Mouse (Mus musculus): ENCODE data around the gene Prdm5.

Gene Prdm5

DNA sequence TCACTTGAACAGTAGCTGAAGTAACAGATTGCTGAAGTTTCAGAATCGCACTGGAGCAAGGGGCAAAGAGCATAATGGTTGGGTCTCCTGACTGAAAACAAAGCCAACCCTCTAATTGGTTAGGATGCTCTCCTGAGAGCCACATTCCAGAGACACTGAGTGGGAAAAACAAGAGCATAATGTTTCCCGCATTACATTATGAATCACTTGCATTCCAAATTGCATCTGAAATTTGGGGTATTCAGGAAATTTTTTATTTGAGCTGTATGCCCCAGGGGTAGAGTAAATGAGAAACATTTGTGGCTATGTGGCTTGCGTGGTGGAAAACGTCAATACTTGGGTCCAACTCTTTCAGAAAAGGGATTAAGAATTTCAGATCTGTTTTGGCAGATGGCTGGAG lies 55.2 kb downstream of the Prdm5 start:
- no peak for DNase-seq

- DNase-seq: no peak
Observed at GRCm38 (mm10) chr6:65842579-65842978, 63.8 kb downstream of the Prdm5 start.

DNA sequence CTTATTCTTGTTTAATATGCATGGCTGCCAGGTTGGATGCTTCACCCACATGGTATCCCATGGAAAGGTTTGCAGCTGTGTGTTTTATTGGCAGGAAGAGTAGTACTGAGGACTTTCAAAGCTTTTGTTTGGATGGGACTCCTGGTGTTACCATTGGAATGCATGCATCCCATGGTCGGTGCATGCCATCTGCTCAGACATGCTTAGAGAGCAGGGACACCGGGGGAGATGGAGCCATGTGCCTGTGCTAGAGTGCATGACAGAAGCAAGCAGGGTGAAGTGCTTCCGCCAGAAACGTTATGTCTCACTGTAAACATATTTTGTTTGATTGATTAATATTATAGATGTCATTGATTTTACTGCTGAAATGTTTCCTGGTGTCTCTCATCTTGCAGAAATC lies 70.3 kb downstream of the Prdm5 start:
- DNase-seq: no peak

GRCm38 (mm10) chr6:65849687-65850086 lies 70.9 kb downstream of the Prdm5 start:
- DNase-seq: no peak

DNA sequence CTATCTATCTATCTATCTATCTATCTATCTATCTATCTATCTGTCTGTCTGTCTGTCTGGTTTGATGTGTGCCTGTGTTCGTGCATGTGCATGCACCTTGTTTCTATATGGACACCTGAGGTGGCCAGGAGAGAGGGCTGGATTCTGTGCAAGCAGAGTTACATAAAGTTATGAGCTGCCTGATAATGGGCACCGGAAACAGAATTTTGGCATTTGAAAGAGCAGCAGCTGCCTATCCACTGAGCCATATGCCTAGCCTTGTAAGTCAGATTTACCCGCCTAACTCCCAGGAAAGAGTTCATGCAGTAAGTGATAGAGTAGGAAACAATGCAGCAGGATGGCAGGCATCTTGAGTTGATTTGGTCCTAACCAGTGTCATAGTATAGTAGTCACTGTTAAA lies 71.4 kb downstream of the Prdm5 start:
- no peak for DNase-seq

GRCm38 (mm10) chr6:65854020-65854419 lies 75.2 kb downstream of the Prdm5 start:
- DNase-seq: no peak

DNA sequence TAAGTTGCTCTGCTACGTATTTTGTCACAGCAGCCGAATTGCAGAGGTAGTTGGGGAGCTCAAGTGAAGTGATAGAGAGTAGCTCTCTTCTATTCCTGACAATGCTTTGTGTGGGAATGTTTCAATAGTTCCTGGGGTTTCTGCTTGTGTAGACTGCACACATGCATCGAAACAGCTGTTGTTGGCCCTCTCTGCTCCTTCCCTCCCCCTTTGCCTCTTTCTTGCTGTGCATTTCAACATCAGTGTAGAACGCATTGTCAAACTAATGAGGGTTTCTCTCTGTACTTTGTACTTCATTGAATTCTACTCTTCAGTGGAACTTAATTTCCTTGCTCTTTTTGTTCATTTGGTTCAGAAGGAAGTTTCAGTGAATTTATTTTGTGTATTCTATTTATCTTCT lies 75.8 kb downstream of the Prdm5 start:
- no peak for DNase-seq

DNA sequence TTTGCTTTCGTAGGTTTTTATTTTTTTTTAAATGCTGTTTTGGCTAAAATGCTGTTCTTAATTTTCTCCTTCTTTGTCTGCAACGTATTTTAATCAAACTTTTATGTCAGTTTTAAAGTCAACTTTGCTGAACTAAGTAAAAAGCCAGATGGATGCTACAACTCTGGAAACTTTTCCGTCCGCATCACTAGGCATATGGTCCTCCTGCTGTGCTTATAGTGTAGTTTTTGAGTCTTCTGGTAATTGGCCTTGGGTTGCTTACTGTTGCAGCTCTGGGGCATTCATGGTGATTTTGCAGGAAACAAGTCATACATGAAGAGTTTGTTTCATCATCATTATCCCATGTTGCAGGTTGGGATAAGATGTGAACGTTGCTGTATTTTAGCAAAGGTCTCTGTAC lies 81.8 kb downstream of the Prdm5 start:
- no peak for DNase-seq

GRCm38 (mm10) chr6:65862836-65863235 lies 84.0 kb downstream of the Prdm5 start:
- no peak for DNase-seq

DNA sequence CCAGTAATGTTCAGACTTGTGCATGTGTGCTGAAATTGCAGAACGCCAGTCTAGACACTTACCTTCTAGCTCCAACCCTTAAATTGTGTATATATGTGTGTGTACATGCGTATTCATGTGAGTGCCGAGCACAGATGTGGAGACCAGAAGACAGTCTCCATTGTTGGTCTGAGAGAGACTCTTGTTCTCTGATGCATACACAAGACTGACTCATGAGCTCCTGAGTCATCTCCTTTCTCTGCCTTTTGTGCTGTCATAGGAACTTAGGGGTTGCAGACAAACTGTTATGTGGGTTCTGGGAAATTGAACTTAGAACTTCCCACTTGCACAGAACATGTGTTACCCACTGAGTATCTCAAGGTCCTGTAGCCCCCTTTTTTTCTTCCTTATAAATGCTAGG lies 85.4 kb downstream of the Prdm5 start:
- DNase-seq: no peak

DNA sequence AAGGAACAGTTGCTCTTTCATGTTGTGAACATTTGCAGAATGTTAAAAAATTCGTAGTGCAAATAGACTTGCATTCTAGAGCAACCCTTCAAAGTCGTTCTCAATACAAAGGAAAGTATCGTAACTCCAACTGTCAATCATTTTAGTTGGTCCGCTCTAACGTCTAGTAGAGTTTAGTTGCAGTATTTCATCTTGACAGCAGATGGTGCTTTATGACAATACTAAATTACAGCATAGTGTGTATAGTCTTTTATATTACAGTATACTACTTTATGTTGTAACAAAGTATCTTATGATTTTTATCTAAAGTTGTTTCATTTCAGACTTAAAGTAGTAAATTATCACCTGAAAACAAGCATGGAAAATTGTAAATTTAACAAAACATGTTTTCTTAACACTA lies 86.1 kb downstream of the Prdm5 start:
- peak; percentile 58 for DNase-seq

DNA sequence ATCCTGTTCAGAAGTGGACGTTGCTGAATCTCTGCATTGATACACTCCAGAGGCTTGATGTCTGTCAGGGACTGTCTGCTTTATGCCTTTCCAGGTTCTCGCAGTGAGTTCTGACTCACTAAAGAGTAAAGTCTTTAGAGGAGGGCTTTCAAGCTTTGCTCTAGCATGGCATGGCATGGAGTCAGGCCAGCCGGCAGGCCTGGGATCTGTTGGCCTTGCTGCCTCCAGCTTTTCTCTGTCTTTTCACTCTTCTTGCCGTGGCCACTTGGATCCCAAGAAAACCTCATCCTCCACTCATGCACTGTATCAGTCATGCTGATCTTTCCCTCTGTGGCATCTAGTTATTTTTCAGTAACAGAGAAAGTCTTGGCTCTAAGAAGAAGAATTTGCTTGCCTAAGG lies 87.1 kb downstream of the Prdm5 start:
- no peak for DNase-seq

DNA sequence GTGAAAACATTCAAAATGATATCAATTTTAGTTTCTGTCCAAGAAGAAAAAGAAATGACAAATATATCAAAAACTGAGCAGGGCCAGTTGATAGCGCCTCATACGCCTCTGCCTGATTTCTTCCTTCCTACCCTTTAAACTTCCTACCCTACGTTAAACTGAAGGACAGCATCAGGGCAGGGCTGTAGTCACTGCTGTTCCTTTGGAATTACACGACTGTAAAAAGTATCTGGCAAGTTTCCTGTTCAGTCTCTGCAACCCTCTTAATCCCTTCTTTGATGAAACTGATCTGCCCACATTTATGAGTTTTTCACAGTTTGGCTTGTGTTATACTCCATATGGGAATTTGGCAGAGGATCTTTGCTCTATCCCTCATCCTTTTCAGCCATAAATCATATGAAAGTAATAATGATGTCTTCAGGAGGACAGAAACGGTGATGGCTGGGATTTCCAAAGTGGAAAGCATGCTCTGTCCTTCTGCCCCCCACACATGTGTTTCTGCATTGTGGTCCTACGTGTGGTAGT lies 93.0 kb downstream of the Prdm5 start:
- no peak for DNase-seq

DNA sequence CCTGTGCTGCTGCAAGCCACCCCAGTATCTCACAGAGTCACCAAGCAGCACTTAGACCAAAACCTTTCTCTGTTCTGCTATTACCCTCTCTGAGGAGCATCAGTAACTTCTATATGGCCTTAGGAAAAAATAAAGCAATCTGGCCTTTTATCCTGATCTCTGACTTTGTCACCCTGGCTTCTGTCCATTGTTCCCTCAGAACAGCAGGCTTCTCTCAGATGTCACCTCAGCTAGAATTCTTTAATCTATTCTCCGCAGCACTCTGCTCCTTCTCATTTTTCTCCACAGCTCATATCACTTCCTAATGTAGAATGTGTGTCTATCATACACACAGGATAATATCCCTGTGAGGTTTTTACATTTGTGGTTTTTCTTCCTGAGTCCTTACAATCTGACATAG lies 99.5 kb downstream of the Prdm5 start:
- DNase-seq: peak; percentile 52

DNA sequence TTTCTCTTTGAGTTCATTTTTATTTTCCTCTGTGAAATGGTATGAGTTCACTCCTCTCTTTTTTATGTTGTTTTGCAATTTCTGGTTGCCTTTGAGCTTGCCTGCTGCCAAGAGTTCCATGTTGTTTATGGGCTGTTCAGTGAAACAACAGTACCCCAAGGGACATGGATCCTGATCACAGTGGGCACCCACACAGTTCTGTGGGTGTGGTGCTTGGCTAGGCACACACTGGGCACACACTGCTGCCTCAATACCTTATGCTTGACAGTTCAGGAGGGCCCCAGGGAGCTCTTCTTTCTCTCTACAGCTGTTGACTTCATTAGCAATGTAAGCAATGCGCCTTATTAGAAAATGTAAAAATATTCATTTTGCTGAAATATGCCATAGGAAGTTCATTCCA lies 110.0 kb downstream of the Prdm5 start:
- no peak for DNase-seq

GRCm38 (mm10) chr6:65892045-65892660 lies 113.4 kb downstream of the Prdm5 start:
- DNase-seq: no peak

DNA sequence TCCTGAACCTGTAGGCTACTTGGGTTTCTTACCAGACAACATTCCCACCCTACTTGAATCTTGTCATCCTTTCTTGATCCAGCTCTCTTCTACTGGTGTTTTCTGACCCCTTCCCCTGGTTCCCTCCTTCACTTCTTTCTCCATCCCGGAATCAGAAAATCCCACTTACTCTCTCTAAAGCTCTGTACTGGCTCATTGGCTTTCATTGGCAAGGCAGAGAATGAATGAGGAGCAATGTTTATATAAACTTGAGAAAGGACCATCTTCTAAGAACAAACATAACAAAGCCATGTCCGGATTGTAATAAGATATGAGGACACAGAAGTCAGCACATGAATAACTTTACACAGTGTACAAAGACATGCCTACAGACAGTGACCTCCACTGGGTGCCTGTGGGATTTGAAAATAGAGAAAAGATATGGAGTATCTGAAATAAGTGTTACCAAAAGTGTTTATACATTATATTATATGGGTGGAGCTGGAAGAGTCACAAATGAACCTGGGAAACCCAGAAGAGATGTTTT lies 127.9 kb downstream of the Prdm5 start:
- DNase-seq: no peak

DNA sequence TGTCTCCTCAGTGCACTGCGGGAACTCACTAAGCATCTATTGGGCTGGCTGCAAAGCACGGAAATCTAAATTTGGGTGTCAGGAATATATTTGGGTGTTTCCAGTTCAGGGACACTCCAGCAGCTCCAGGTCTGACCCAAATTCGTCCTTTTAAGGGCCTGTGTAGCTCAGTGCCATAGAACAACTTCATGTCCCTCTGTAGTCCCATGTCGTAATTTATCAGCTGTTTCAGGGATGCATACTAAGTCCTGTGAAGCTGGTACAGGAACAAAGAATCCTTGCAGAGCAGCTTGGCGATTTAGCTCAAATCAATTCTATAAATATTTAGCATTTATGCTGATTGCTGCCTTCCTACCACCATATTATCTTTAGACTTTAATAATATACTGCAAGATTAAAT lies 136.6 kb downstream of the Prdm5 start:
- no peak for DNase-seq

GRCm38 (mm10) chr6:65921703-65922102 lies 142.9 kb downstream of the Prdm5 start:
- DNase-seq: no peak

DNA sequence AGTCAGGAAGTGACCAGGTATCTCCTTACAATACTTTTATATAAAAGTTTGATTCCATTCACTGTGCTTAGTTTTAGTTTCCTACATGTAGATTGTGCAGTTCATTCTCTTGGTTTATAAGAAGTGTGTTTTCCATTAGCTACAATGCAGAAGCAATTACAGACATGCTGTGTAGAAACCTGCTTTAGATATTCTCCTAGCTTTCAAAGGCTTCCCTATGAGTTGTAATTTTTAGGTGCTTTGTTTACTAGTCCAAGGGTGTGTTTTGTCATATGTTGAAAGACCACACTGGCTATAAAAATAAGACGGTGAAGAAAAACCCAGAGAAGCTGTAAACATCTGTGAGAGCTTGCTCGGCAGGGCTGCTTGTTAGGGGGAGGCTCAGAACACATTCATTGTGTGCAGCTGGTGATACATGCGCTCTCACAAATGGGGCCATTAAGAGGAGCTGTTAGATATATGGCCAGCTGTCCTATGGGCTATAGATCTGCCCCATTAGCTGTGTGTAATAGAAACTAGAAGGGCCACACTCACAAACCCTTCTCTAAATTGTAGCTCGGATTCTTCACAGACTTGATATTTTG lies 144.8 kb downstream of the Prdm5 start:
- DNase-seq: no peak

DNA sequence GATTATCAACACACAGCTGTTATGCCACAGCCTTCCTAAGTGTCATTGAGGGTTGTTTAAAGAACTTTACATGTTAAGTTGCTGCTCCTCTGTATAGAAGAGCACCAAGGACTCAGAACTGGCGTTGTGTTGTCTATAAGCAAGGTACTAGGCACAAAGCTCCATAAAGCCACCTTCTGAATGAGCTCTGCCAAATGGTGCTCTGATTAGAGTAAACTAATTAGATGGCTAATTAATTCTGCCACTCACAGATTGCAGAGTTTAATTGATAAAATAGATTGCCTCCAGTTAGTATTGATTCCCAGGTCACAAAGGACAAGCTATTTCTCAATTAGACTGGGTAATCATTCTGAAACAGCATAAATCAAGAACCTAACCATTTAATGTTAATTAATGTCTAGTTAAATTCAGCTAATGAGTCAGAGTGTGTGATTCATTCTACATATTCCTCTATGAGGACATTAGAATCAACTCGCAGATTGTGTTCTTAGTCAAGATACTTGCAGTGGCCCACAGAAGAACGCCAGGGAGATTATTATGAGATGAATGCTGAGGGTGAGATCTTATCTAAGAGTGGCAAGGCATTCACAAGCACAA lies 147.0 kb downstream of the Prdm5 start:
- no peak for DNase-seq

DNA sequence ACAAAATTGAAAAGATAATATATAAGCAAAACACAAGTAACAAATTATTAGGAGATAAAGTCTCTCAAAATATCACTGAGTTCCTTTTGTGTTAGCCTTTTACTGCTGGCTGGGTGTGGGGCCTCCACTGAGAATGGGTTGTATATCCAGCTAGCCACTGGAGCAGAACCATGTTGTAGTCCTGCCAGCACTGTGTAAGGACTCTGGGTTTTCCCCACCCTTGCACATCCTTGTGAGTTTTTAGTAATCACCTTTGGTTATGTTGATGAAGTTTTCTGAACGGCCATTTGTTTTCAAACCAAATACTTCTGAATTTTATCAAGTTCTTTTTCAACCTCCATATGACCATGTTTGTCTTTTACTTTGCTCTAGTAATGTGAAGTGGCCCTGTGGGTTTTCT lies 151.7 kb downstream of the Prdm5 start:
- no peak for DNase-seq

DNA sequence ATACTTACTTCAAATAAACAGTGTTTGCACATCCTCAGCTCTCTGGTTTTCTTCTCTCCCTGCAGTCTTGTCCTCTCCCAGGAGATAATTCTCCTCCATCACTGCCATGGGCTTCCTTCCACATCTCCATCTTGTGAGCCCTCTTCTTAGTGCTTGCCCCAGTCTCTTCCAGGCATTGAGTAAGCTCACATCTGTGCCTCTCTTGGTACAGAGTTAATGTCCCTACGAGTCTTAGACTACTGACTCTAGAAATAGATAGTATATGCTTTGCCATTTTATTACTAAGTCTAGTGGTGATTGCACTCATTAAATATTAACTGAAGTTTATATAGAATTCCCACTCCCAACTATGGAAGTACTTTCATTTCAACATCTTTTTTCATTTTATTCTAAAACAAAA lies 154.0 kb downstream of the Prdm5 start:
- no peak for DNase-seq

DNA sequence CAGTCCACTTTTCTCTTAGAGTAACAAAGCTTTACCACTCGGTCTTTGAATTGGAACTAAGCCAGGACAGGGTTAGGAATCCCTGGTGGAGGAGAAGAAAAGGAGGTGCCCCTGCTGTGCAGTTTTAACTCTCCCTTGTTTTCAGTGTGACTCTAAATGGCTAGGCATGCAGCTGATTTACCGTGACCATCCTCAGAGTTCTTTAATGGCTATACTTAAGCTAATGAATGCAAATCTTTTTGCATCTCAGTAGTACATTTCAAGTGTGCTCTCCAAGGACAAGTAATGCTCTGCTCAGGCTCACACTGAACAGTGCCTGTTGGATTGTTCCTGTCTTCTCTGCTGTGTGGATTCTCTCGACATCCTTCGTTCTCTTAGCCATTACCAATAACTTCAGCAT lies 154.4 kb downstream of the Prdm5 start:
- DNase-seq: no peak
